Mouse (Mus musculus) forebrain, embryonic 12.5 days (tissue): Measurements from ENCODE around the gene Cops6. TPM values are rescaled to one million over a fixed set of nuclear protein-coding genes. Genes with fewer than 3 reads are reported as not detected.

Source experiments
- ATAC-seq: fragments of 200-750 bp; cut with Nextera tagmentation; 2 replicates; pipeline ENCODE4 v1.8.0; 2017; ENCODE audit warnings: moderate TSS enrichment; ENCODE audit not compliant: low FRiP score
- H3K27ac ChIP-seq: fragments of 300-500 bp; sonication (generic); 2 replicates; pipeline ENCODE4 v1.5.1; 2016; ENCODE audit warnings: mild to moderate bottlenecking
- H3K27me3 ChIP-seq: fragments of 300-500 bp; sonication (generic); 2 replicates; pipeline ENCODE4 v1.6.1; 2016; ENCODE audit warnings: mild to moderate bottlenecking
- H3K36me3 ChIP-seq: fragments of 300-500 bp; sonication (generic); replicated peaks from 2 replicates; pipeline ENCODE4 v1.6.1; 2016; ENCODE audit warnings: mild to moderate bottlenecking
- H3K4me1 ChIP-seq: fragments of 300-500 bp; sonication (generic); 2 replicates; pipeline ENCODE4 v1.6.1; 2016
- H3K4me2 ChIP-seq: fragments of 300-500 bp; sonication (generic); 2 replicates; pipeline ENCODE4 v1.6.1; 2016; ENCODE audit warnings: mild to moderate bottlenecking, moderate library complexity
- H3K4me3 ChIP-seq: fragments of 300-500 bp; sonication (generic); replicated peaks from 2 replicates; pipeline ENCODE4 v1.5.1; 2016; ENCODE audit warnings: mild to moderate bottlenecking
- H3K9ac ChIP-seq: fragments of 300-500 bp; sonication (generic); 2 replicates; pipeline ENCODE4 v1.6.1; 2016; ENCODE audit warnings: mild to moderate bottlenecking
- H3K9me3 ChIP-seq: fragments of 300-500 bp; sonication (generic); 2 replicates; pipeline ENCODE4 v1.6.1; 2016
- WGBS: fragments of 180-500 bp; shearing (Covaris S2); methylation state at CpG from one replicate; pipeline ENCODE4 v1.1.7; 2016; 5-methylcytosine and 5-hydroxymethylcytosine counted together
- polyA plus RNA-seq: library from polyadenylated mRNA; unstranded; fragments of >200 nt; fragmentation: Nextera tagmentation; extraction: Ambion mirVana; gene quantifications from 2 replicates; pipeline ENCODE4 v1.2.1, GENCODE M21; 2016

The Cops6 gene
- polyA plus RNA-seq, 1 experiment from 2014 or later = 282 TPM

GRCm38 (mm10) chr5:138160224-138160762, 578 bp upstream of the Cops6 start:
- WGBS = 69% methylated on average over 7 of the region's 7 CpGs
- Histone ChIP-seq H3K4me3 (peak overlapping the region; percentile 57), H3K9me3 (no peaks in the 10 kb centered on the region), H3K4me1 (peaks cover 19% of the 10 kb centered on the region), H3K9ac (peak overlapping the region; percentile 73), H3K27ac (peak overlapping the region; percentile 33; the same call in 1 of the 2 replicates), H3K4me2 (peak overlapping the region; percentile 60), H3K27me3 (no peaks in the 10 kb centered on the region), H3K36me3 (peaks cover 32% of the 10 kb centered on the region)
- ATAC-seq = no peak

- ATAC-seq = no peak
- Histone ChIP-seq H3K4me2 (no peak overlapping the region), H3K4me3 (no peak overlapping the region), H3K9ac (peak overlapping the region; percentile 0; the same call in 1 of the 2 replicates), H3K36me3 (peaks cover 60% of the 10 kb centered on the region), H3K27me3 (no peaks in the 10 kb centered on the region), H3K27ac (no peak overlapping the region), H3K4me1 (peaks cover 19% of the 10 kb centered on the region), H3K9me3 (no peaks in the 10 kb centered on the region)
- 86% methylated on average over 6 of the region's 6 CpGs for WGBS
These were observed 2.2 kb downstream of the Cops6 start for GRCm38 (mm10) chr5:138163046-138163445.

- no peak for ATAC-seq
- Histone ChIP-seq H3K9ac (peak overlapping the region; percentile 0; the same call in 1 of the 2 replicates), H3K27me3 (no peaks in the 10 kb centered on the region), H3K4me2 (no peak overlapping the region), H3K4me3 (no peak overlapping the region), H3K36me3 (peaks cover 65% of the 10 kb centered on the region), H3K9me3 (no peaks in the 10 kb centered on the region), H3K27ac (no peak overlapping the region), H3K4me1 (peaks cover 19% of the 10 kb centered on the region)
- 66% methylated on average over 10 of the region's 10 CpGs for WGBS
These were observed 2.7 kb downstream of the Cops6 start for GRCm38 (mm10) chr5:138163610-138164009.

GRCm38 (mm10) chr5:138165594-138165993, 4.7 kb downstream of the Cops6 start:
- no peaks in the 10 kb centered on the region for H3K27me3 ChIP-seq
- H3K36me3 ChIP-seq = peaks cover 79% of the 10 kb centered on the region
- WGBS = 91% methylated on average over 8 of the region's 8 CpGs
- no peak overlapping the region for H3K4me3 ChIP-seq
- H3K27ac ChIP-seq = no peak overlapping the region; the same call in 1 of the 2 replicates
- peaks cover 28% of the 10 kb centered on the region for H3K4me1 ChIP-seq
- H3K4me2 ChIP-seq = no peak overlapping the region
- ATAC-seq = no peak
- H3K9me3 ChIP-seq = no peaks in the 10 kb centered on the region
- no peak overlapping the region for H3K9ac ChIP-seq

GRCm38 (mm10) chr5:138170936-138171561, 10.2 kb downstream of the Cops6 start:
- WGBS = under 1% methylated on average over 47 of the region's 47 CpGs
- Histone ChIP-seq H3K27me3 (no peaks in the 10 kb centered on the region), H3K9ac (peak overlapping the region; percentile 76), H3K9me3 (no peaks in the 10 kb centered on the region), H3K4me2 (peak overlapping the region; percentile 87), H3K27ac (peak overlapping the region; percentile 95), H3K4me1 (peaks cover 32% of the 10 kb centered on the region), H3K4me3 (peak overlapping the region; percentile 78), H3K36me3 (peaks cover 61% of the 10 kb centered on the region)
- peak; percentile 88 for ATAC-seq

GRCm38 (mm10) chr5:138171695-138172491, 11.0 kb downstream of the Cops6 start, which contains the start of the genes Ap4m1 and Mcm7:
Gene Ap4m1 (plus strand): TSS chr5:138172002.
Gene Mcm7 (minus strand): TSS chr5:138172422.
- Histone ChIP-seq H3K9me3 (no peaks in the 10 kb centered on the region), H3K4me3 (peak within 1 kb of the TSS; percentile 78), H3K27me3 (no peaks in the 10 kb centered on the region), H3K36me3 (peaks cover 61% of the 10 kb centered on the region), H3K9ac (peak within 1 kb of the TSS; percentile 76), H3K27ac (peak within 1 kb of the TSS; percentile 95), H3K4me2 (peak within 1 kb of the TSS; percentile 87), H3K4me1 (peaks cover 32% of the 10 kb centered on the region)
- under 1% methylated on average over 54 of the region's 54 CpGs for WGBS
- ATAC-seq = peak; percentile 93

GRCm38 (mm10) chr5:138173217-138173616, 12.3 kb downstream of the Cops6 start:
- Histone ChIP-seq H3K4me1 (peaks cover 32% of the 10 kb centered on the region), H3K27me3 (no peaks in the 10 kb centered on the region), H3K4me3 (peak overlapping the region; percentile 78), H3K36me3 (peaks cover 61% of the 10 kb centered on the region), H3K27ac (no peak overlapping the region), H3K9ac (no peak overlapping the region), H3K9me3 (no peaks in the 10 kb centered on the region), H3K4me2 (peak overlapping the region; percentile 87; the same call in 1 of the 2 replicates)
- WGBS = 81% methylated on average over 3 of the region's 3 CpGs
- ATAC-seq = no peak

- H3K36me3 ChIP-seq = peaks cover 49% of the 10 kb centered on the region
- no peaks in the 10 kb centered on the region for H3K27me3 ChIP-seq
- peak; percentile 86 for ATAC-seq
- peaks cover 19% of the 10 kb centered on the region for H3K4me1 ChIP-seq
- WGBS = under 1% methylated on average over 31 of the region's 31 CpGs
- H3K4me2 ChIP-seq = peak within 1 kb of the TSS; percentile 80
- peak within 1 kb of the TSS; percentile 56 for H3K4me3 ChIP-seq
- H3K27ac ChIP-seq = peak within 1 kb of the TSS; percentile 47; the same call in 1 of the 2 replicates
- H3K9me3 ChIP-seq = no peaks in the 10 kb centered on the region
- peak within 1 kb of the TSS; percentile 67 for H3K9ac ChIP-seq
These were observed 26.2 kb downstream of the Cops6 start, which contains the start of the genes Taf6 and Cnpy4 for GRCm38 (mm10) chr5:138186950-138187638. Gene Taf6 (minus strand): TSS chr5:138187451. Gene Cnpy4 (plus strand): TSS chr5:138187485.

GRCm38 (mm10) chr5:138187661-138188306, 26.9 kb downstream of the Cops6 start:
- Histone ChIP-seq H3K27me3 (no peaks in the 10 kb centered on the region), H3K9me3 (no peaks in the 10 kb centered on the region), H3K4me1 (peaks cover 19% of the 10 kb centered on the region), H3K4me2 (peak overlapping the region; percentile 80), H3K9ac (peak overlapping the region; percentile 66), H3K27ac (peak overlapping the region; percentile 43; the same call in 1 of the 2 replicates), H3K4me3 (peak overlapping the region; percentile 56), H3K36me3 (peaks cover 49% of the 10 kb centered on the region)
- ATAC-seq = peak; percentile 88
- under 1% methylated on average over 10 of the region's 10 CpGs for WGBS

GRCm38 (mm10) chr5:138193771-138194727, 33.2 kb downstream of the Cops6 start, which contains the start of gene Mblac1:
Gene Mblac1 (plus strand): TSS chr5:138194314.
- Histone ChIP-seq H3K36me3 (peaks cover 37% of the 10 kb centered on the region), H3K4me2 (peak within 1 kb of the TSS; percentile 84), H3K27me3 (no peaks in the 10 kb centered on the region), H3K9me3 (no peaks in the 10 kb centered on the region), H3K9ac (peak within 1 kb of the TSS; percentile 90), H3K4me1 (peaks cover 10% of the 10 kb centered on the region), H3K4me3 (peak within 1 kb of the TSS; percentile 72), H3K27ac (peak within 1 kb of the TSS; percentile 84)
- 9% methylated on average over 54 of the region's 54 CpGs for WGBS
- ATAC-seq = peak; percentile 87
